Mouse (Mus musculus) 3134 (cell line): ENCODE measurements around the gene Hist1h1t.
A peak's percentile ranks its signal among the peaks of the same experiment; 100 is the strongest.

Experiments used
- DNase-seq: peaks from one replicate; pipeline ENCODE4 v3.0.0-alpha.2; 2011; ENCODE audit warnings: low spot score; ENCODE audit not compliant: insufficient read length; ENCODE audit errors: extremely low read depth

Gene Hist1h1t

GRCm38 (mm10) chr13:23695514-23695913, at the start of gene Hist1h1t:
TSS of gene Hist1h1t (plus strand) at chr13:23695814.
- no peak for DNase-seq

- peak; percentile 52 for DNase-seq
These were observed 35.8 kb upstream of the Hist1h1t start for GRCm38 (mm10) chr13:23659636-23660366.

DNA sequence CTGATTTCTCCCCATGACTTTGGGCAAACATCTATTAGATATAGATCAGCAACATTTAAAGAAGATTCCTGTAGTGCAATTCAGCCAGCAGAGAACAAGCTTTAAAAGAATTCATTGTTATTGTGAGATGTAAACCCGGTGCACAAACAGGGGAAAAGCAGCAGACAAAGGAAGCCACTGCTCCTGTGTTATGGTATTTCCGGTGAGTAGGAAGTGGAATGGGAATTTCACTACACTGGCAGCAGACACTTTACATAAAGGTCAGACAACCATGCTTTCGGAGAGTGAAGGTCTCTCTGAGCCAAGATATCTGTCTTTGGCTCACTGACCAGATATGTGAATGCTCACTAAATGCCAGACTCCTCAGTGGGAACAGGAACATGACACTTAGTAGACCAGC, 33.1 kb upstream of the Hist1h1t start:
- DNase-seq: no peak

DNA sequence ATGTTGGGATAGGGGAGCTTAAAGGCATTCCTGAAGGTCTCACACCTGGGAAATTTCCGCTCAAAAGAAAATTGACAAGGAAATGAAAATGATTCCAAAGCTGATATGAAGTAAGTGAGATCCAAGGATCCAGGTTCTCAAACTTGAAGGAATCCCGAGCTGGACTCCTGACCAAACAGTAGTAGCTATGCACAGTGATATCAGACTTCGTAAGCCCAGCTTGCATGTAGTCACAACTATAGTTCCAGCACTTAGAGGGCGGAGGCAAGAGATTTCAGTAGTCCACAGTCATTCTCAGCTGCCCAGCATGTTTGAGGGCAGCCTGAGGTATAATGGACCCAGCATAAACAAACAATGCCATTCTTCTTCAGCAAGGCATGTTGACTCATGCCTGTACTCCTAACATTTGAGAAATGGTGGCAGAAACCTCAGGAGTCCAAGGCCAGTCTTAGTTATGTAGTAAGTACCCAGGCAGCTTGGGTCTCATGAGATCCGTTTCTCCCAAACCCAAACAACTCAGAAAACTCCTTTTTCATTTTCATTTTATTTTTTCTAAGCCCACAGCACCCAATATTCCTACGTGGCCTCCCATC, 13.5 kb upstream of the Hist1h1t start:
- peak; percentile 58 for DNase-seq

GRCm38 (mm10) chr13:23682623-23682946, 13.0 kb upstream of the Hist1h1t start:
- peak; percentile 48 for DNase-seq

- DNase-seq: peak; percentile 72
These were observed 12.5 kb upstream of the Hist1h1t start for GRCm38 (mm10) chr13:23682947-23683754.

DNA sequence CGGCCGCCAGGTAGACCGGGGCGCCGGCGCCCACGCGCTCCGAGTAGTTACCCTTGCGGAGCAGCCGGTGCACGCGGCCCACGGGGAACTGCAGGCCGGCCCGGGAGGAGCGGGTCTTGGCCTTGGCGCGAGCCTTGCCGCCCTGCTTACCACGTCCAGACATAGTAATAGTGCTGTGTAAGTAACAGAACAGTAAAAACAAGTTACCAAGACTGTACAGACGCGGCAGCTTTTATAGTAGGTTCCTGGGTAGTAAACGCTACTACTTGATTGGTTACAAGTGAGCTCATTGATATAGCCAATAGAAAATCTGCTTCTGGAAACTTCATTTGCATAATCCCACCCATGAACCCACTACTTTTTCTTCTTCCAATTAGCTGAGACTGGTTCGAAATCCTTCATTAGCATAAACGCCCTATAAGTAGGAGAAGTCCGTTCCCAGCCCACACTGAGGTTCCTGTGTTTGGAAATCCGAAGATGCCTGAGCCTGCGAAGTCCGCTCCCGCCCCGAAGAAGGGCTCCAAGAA, 11.8 kb upstream of the Hist1h1t start, which contains the start of the genes Hist1h2ac and Hist1h2bc:
Hist1h2ac (minus strand) TSS at position 194 of the 527 bp plus-strand sequence.
Hist1h2bc (plus strand) TSS at position 445 of the 527 bp plus-strand sequence.
- DNase-seq: peak; percentile 95

GRCm38 (mm10) chr13:23684295-23684945, 11.2 kb upstream of the Hist1h1t start:
- peak; percentile 81 for DNase-seq

- peak; percentile 61 for DNase-seq
These were observed 10.3 kb upstream of the Hist1h1t start for GRCm38 (mm10) chr13:23685121-23685861.

- peak; percentile 36 for DNase-seq
These were observed 9.6 kb upstream of the Hist1h1t start for GRCm38 (mm10) chr13:23685966-23686365.

DNA sequence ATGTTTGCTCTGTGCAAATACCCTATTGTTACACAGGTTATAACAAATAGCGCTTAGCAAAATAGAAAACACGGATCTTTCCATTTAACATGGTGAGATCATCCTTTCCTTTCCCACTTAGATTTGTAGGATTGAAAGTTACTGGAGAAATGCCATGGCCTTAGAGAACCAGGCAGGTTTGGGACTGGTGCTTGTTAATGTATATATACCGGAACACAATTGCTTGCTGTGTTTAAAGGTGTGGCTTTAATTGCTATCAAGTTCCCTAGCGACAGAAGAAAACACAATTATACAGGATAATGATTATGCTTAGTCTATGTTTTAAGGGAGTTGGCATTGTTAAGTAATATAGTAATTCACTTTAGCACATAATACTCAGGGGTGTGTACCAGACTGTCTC, 8.4 kb upstream of the Hist1h1t start:
- DNase-seq: no peak

- no peak for DNase-seq
These were observed 7.7 kb upstream of the Hist1h1t start for GRCm38 (mm10) chr13:23687907-23688306.

GRCm38 (mm10) chr13:23688956-23689355, 6.7 kb upstream of the Hist1h1t start:
- no peak for DNase-seq

- no peak for DNase-seq
These were observed 6.2 kb upstream of the Hist1h1t start for GRCm38 (mm10) chr13:23689459-23689858.

DNA sequence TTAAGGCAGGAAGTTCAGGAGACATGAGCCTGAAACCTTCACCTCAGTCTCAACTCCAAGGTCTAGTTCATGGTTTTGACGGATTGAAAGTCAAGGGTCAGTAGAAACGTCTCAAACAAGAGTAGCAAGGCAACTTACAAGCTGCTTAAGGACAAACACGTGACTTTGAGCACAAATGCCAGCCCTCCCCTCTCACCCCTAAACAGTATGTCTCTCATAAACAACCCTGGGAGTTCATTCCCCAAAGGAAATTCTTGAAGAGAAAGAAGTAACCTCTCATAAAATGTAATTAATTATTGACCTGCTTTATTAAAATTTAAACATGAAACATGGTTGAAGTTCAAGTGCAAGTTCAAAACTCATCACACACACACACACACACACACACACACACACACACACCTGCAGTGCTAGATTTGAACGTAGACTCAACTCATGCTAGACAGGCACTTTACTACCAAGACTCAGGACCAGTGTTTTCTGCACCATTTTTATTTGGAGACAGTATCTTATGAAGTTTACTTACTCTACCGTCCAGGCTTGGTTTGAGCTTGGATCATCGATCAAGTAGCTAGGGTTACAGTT, 1.7 kb upstream of the Hist1h1t start:
- DNase-seq: no peak

DNA sequence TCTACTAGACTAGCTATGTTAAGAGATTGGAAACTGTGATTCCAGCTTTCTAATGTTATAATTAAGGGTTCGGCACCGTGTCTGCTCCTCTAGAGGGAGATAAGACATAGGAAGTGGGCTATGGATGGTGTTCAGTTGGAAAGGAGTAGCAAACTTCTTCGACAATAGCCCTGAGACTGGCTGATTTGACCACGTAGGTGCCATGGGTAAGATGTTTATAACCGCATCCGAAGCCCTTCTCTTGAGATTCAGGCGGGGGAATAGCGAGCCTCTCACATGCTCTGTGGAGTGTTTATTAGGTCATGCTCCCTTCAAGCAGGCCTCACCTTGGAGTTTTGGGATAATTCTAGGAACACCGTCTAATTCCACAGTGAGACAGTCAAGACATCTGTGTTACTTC, 658 bp upstream of the Hist1h1t start:
- no peak for DNase-seq

- peak; percentile 32 for DNase-seq
These were observed 454 bp downstream of the Hist1h1t start for GRCm38 (mm10) chr13:23696061-23696474.

GRCm38 (mm10) chr13:23697491-23698299, 2.1 kb downstream of the Hist1h1t start:
- peak; percentile 88 for DNase-seq

- peak; percentile 96 for DNase-seq
These were observed 2.7 kb downstream of the Hist1h1t start, which contains the start of gene Hist1h4c for GRCm38 (mm10) chr13:23698300-23698693. TSS of gene Hist1h4c (minus strand) at chr13:23698454.
